Mouse (Mus musculus) liver, embryonic 15.5 days (tissue): ENCODE measurements around the gene Parpbp. TPM values are rescaled to one million over a fixed set of nuclear protein-coding genes. Genes with fewer than 3 reads are reported as not detected.

Experiments
- ATAC-seq: fragments of 200-750 bp; cut with Nextera tagmentation; 2 replicates; pipeline ENCODE4 v1.8.0; 2017; ENCODE audit warnings: moderate number of reproducible peaks, mild to moderate bottlenecking, moderate library complexity; ENCODE audit not compliant: insufficient read depth
- H3K27ac ChIP-seq: fragments of 300-500 bp; sonication (generic); replicated peaks from 2 replicates; pipeline ENCODE4 v1.5.1; 2015; ENCODE audit warnings: mild to moderate bottlenecking, inconsistent platforms
- H3K27me3 ChIP-seq: fragments of 300-500 bp; sonication (generic); 2 replicates; pipeline ENCODE4 v1.6.1; 2015; ENCODE audit warnings: mild to moderate bottlenecking, inconsistent platforms
- H3K36me3 ChIP-seq: fragments of 300-500 bp; sonication (generic); replicated peaks from 2 replicates; pipeline ENCODE4 v1.6.1; 2015; ENCODE audit warnings: moderate library complexity, mild to moderate bottlenecking, inconsistent platforms
- H3K4me1 ChIP-seq: fragments of 300-500 bp; sonication (generic); replicated peaks from 2 replicates; pipeline ENCODE4 v1.6.1; 2015; ENCODE audit warnings: inconsistent platforms
- H3K4me2 ChIP-seq: fragments of 300-500 bp; sonication (generic); 2 replicates; pipeline ENCODE4 v1.6.1; 2015; ENCODE audit warnings: moderate library complexity, mild to moderate bottlenecking, inconsistent platforms
- H3K4me3 ChIP-seq: fragments of 300-500 bp; sonication (generic); replicated peaks from 2 replicates; pipeline ENCODE4 v1.5.1; 2015; ENCODE audit warnings: mild to moderate bottlenecking, inconsistent platforms
- H3K9ac ChIP-seq: fragments of 300-500 bp; sonication (generic); 2 replicates; pipeline ENCODE4 v1.6.1; 2015; ENCODE audit warnings: moderate library complexity, mild to moderate bottlenecking, inconsistent platforms
- H3K9me3 ChIP-seq: fragments of 300-500 bp; sonication (generic); replicated peaks from 2 replicates; pipeline ENCODE4 v1.6.1; 2016; ENCODE audit warnings: inconsistent platforms
- WGBS: fragments of 180-500 bp; shearing (Covaris S2); methylation state at CpG from one replicate; pipeline ENCODE4 v1.1.7; 2015; ENCODE audit warnings: mixed read lengths; ENCODE audit not compliant: insufficient replicate concordance; 5-methylcytosine and 5-hydroxymethylcytosine counted together
- polyA plus RNA-seq: library from polyadenylated mRNA; unstranded; fragments of >200 nt; fragmentation: Nextera tagmentation; extraction: Ambion mirVana; gene quantifications from 2 replicates; pipeline ENCODE4 v1.2.1, GENCODE M21; 2015

The Parpbp gene
- polyA plus RNA-seq: 12.3 and 12.8 TPM in 2 replicates

DNA sequence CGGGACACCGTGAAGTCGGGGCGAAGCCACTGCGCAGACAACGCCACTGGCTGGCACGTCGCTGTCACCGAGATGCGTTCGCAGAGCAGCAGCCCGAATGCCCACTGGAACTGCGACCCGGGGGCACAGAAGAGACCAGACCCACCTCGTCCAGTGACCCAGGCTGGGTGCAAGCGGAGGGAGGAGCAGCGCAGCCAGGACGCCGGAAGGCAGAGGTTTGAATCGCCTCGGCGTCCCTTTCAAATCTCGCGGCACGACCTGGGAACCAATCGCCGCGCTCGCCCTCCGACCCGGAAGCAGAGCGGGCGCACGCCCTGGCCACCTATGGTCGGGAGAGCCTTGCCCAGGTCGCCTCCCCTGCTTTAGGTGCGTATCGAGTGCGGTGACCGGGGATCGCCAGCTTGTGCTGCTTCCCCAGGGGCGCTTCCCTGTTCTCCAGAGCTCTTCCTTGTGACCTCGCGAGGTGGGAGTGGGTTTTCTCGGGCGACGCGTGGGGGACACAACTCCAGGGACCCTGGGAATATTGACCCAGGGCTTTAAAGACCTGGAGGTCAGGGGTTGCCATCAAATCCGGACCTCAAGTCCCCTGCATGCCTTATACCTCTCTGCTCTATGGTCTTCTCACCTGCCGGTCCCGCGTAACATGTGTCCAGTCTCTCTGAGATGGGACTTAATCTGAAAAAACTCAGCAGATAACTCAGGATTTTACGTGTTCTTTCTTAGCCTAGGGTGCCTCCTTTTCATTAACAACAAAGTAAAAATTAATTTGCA, at the start of gene Parpbp, which contains the start of gene Nup37:
Gene Parpbp (minus strand): TSS at position 235 of the 771 bp plus-strand sequence.
Gene Nup37 (plus strand): TSS at position 286 of the 771 bp plus-strand sequence.
- Histone ChIP-seq H3K4me1 (peaks cover 28% of the 10 kb centered on the region), H3K4me2 (peak within 1 kb of the TSS; percentile 76), H3K9me3 (no peaks in the 10 kb centered on the region), H3K27ac (peak within 1 kb of the TSS; percentile 81), H3K4me3 (peak within 1 kb of the TSS; percentile 96), H3K36me3 (peaks cover 39% of the 10 kb centered on the region), H3K27me3 (no peaks in the 10 kb centered on the region), H3K9ac (peak within 1 kb of the TSS; percentile 88)
- ATAC-seq: peak; percentile 99
- WGBS: under 1% methylated on average over 53 of the region's 53 CpGs

DNA sequence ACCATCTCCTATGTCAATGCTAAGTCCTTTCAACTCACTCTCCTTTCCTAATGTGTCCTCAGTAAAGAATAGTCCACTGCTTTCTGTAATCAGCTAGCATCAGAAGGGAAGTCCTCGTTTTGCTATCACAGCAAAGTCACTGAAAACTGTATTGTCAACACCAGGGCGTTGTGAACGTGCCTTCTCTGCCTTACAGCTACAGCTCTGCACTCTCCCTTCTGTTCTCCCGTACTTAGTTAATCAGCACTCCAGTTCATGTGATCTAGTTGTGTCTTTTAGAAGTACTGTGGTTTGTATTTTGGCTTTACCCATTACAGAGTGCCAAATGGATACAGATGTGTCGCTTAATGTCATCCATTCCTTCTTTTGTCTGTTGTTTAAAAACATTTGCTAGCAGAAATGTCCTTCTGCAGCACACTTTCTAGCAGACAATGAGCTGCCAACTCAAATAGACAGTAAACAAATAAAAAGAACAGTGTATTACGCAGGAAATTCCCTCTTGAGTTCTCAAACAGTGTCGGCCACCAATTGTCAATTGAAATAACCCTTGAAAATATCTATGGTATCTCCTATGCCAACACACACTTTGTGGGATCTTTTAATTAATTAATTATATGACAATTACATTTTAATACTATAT, 20.8 kb upstream of the Parpbp start:
- Histone ChIP-seq H3K27ac (no peak overlapping the region), H3K4me2 (no peak overlapping the region)
- no peak for ATAC-seq

DNA sequence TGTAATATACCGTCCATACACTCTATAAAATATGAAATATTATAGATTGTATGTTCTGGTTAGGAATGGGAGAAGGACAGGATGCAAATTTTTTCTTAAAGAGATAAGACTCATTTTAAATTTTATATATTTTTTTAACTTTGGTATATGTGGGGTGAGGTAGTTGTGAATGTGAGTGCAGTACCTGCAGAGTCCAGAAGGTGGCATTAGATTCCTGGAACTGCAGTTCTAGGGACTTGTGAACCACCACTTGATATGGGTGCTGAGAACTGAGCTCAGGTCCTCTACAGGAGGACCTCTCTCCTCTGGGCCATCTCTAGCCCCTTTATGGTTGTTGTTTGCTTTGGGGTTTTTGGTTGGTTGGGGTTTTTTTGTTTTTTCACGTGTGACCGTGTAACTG, 19.4 kb upstream of the Parpbp start:
- WGBS: 86% methylated on average over 3 of the region's 3 CpGs
- ATAC-seq: no peak
- H3K4me2 ChIP-seq: no peak overlapping the region
- no peak overlapping the region for H3K27ac ChIP-seq
- H3K36me3 ChIP-seq: peaks cover 32% of the 10 kb centered on the region
- H3K9me3 ChIP-seq: no peaks in the 10 kb centered on the region
- H3K27me3 ChIP-seq: no peaks in the 10 kb centered on the region
- no peaks in the 10 kb centered on the region for H3K4me1 ChIP-seq
- no peak overlapping the region for H3K4me3 ChIP-seq
- H3K9ac ChIP-seq: no peak overlapping the region

More for the DNA sequence above, 20.8 kb upstream of the Parpbp start:
- no peak overlapping the region for H3K4me3 ChIP-seq
- no peaks in the 10 kb centered on the region for H3K27me3 ChIP-seq
- H3K36me3 ChIP-seq: peaks cover 25% of the 10 kb centered on the region
- H3K9me3 ChIP-seq: no peaks in the 10 kb centered on the region
- WGBS: 70% methylated on average over 7 of the region's 7 CpGs
- no peaks in the 10 kb centered on the region for H3K4me1 ChIP-seq
- no peak overlapping the region for H3K9ac ChIP-seq

DNA sequence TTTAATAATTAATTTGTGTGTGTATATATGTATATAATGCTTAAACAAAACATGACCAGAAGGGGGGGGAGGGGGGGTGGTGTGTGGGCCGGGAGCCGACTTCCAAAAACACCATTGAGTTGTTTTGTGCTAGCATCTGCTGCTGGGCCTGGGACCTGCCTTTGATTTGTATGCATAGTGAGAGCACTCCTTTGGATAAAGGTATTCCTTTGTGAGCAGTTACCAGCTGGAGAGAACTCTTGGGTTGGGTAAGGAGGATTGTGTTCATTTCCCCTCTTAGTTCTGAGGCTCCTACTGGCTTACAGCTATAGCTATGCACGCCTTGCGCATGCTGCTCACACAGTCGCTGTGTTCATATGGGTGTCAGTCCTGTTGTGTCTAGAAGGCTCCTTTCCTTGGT, 15.9 kb upstream of the Parpbp start:
- H3K4me1 ChIP-seq: no peaks in the 10 kb centered on the region
- no peak overlapping the region for H3K4me2 ChIP-seq
- no peak overlapping the region for H3K27ac ChIP-seq
- no peak for ATAC-seq
- no peak overlapping the region for H3K9ac ChIP-seq
- H3K4me3 ChIP-seq: no peak overlapping the region
- H3K27me3 ChIP-seq: no peaks in the 10 kb centered on the region
- 75% methylated on average over 5 of the region's 5 CpGs for WGBS
- H3K36me3 ChIP-seq: peaks cover 52% of the 10 kb centered on the region
- no peaks in the 10 kb centered on the region for H3K9me3 ChIP-seq

DNA sequence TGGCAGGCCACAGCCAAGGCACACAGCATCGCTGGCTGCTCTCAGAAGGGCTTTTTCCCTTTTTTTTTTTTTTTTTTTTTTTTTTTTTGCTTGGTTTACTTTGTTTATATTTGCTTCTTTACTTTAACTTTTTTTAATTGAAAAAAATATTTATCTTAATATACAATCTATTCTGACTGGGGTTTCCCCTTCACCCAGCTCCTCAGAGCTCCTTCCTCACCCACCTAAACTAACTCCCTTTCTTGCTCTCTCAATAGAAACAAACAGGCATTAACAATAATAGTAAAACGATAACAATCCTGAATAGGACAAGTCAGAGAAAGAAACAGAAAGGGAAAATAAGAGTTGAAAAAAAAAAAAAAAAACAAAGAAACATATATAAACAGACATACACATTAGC, 15.4 kb upstream of the Parpbp start:
- Histone ChIP-seq H3K9me3 (no peaks in the 10 kb centered on the region), H3K4me1 (no peaks in the 10 kb centered on the region), H3K4me2 (no peak overlapping the region), H3K9ac (no peak overlapping the region), H3K27ac (no peak overlapping the region), H3K36me3 (peaks cover 54% of the 10 kb centered on the region), H3K4me3 (no peak overlapping the region), H3K27me3 (no peaks in the 10 kb centered on the region)
- no peak for ATAC-seq
- WGBS: 83% methylated on average over 2 of the region's 2 CpGs

DNA sequence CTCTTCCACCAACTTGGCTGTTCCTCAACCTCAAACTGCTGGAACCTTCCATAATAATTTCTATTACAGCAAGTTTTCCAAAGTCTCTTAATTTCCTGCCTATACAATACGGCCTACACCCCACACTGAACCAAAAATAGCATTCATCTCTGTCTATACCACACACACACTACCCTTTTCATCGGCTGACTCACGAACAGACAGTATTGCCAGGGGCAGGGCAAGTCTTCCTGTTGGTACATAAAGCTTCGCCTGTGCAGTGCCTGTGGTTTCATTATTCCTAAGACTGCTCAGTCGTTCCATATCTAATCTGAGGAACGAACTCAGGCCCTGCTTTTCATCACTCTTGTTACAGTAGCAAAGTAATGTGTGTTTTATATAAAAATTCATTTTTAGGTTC, 4.9 kb upstream of the Parpbp start:
- H3K9ac ChIP-seq: no peak overlapping the region
- H3K36me3 ChIP-seq: peaks cover 60% of the 10 kb centered on the region
- H3K27ac ChIP-seq: no peak overlapping the region
- H3K4me2 ChIP-seq: no peak overlapping the region
- H3K9me3 ChIP-seq: no peaks in the 10 kb centered on the region
- H3K4me1 ChIP-seq: peaks cover 9% of the 10 kb centered on the region
- H3K27me3 ChIP-seq: no peaks in the 10 kb centered on the region
- WGBS: 74% methylated on average over 6 of the region's 6 CpGs
- no peak for ATAC-seq
- H3K4me3 ChIP-seq: no peak overlapping the region

DNA sequence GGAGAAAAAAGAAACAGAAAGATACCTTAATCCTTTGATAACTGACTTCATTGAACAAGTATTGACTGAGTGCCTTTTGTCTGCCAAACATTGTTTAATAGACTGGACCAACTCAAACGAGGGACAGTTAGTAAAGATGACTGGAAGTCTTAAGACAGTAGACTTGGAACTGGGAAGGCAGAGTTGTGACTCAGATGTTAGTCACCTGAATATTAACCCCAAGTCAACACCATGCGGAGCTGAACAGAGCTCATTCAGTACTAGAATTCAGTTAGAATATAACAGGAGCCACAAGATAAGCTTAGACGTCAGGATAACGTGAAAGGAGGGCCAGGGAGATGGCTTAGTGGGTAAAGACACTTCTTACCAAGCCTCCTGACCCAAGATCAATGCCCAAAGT, 3.6 kb upstream of the Parpbp start:
- H3K27ac ChIP-seq: no peak overlapping the region
- peaks cover 58% of the 10 kb centered on the region for H3K36me3 ChIP-seq
- H3K4me1 ChIP-seq: peaks cover 17% of the 10 kb centered on the region
- no peak for ATAC-seq
- H3K4me2 ChIP-seq: no peak overlapping the region
- H3K27me3 ChIP-seq: no peaks in the 10 kb centered on the region
- 67% methylated on average over 4 of the region's 4 CpGs for WGBS
- no peak overlapping the region for H3K9ac ChIP-seq
- no peaks in the 10 kb centered on the region for H3K9me3 ChIP-seq
- no peak overlapping the region for H3K4me3 ChIP-seq

DNA sequence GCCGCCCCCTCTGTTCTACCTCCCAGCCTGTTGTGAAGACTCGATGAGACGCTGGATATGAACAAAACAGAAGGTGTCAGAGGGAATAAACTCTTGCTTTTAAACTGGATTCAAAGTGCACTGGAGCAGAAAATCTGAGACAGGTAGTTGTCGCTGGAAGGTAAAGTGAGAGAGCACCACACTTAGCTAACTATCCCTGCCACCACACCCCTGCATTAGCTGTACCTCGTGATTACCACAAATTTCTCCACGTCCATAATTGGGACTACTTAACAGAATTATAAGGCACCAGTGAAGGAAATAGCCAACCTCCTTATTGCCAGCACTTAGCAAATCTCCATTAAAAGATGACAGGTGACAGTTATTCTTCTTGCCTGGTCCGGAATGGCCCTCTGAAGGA, 554 bp downstream of the Parpbp start:
- Histone ChIP-seq H3K4me1 (peaks cover 28% of the 10 kb centered on the region), H3K9me3 (no peaks in the 10 kb centered on the region), H3K27me3 (no peaks in the 10 kb centered on the region), H3K4me2 (peak overlapping the region; percentile 76), H3K36me3 (peaks cover 32% of the 10 kb centered on the region), H3K9ac (peak overlapping the region; percentile 88), H3K4me3 (peak overlapping the region; percentile 96), H3K27ac (peak overlapping the region; percentile 81)
- ATAC-seq: peak; percentile 35
- 16% methylated on average over 7 of the region's 7 CpGs for WGBS

DNA sequence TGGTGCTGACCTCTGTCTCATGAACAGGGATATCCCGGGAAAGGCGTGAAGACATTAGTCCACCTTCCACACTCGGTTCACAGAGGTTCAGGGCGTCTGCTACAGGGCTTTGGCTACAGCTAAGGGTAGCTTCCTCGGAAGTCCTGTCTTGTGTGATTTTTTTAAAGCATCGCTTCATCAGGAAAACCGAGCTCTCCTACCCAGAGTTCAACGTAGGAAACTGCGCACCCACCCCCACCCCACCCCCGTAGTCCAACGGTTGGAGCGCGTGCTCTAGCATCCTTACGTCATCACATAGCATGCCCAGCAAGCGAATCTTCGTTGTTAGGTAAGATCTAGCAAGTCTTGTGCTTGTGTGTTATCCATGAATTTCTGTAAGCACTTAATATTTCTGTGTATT, 11.1 kb downstream of the Parpbp start:
- Histone ChIP-seq H3K4me1 (no peaks in the 10 kb centered on the region), H3K4me2 (no peak overlapping the region), H3K9me3 (no peaks in the 10 kb centered on the region), H3K4me3 (no peak overlapping the region), H3K27me3 (no peaks in the 10 kb centered on the region), H3K36me3 (peaks cover 37% of the 10 kb centered on the region), H3K9ac (no peak overlapping the region), H3K27ac (no peak overlapping the region)
- no peak for ATAC-seq
- 91% methylated on average over 16 of the region's 16 CpGs for WGBS

DNA sequence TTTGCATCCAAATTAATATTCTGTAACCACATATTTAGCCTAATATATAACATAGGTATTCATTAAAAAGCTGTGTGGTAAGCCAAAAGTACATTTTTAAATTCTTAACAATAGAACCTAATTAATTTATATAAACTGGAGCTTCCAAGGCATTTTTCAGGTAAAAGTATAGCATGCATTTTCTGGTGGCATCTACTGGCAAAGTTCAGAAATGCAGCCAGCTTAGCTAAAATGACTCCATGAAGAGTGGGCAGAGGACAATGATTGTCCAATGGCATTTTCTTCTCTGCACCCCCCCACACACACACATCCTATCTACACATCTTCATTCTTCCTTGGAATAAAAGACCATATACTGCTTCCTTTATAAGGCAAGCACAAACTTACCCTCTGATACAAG, 27.0 kb downstream of the Parpbp start:
- Histone ChIP-seq H3K4me1 (no peaks in the 10 kb centered on the region), H3K27ac (no peak overlapping the region), H3K4me2 (no peak overlapping the region), H3K9ac (no peak overlapping the region), H3K4me3 (no peak overlapping the region), H3K36me3 (peaks cover 48% of the 10 kb centered on the region), H3K27me3 (no peaks in the 10 kb centered on the region), H3K9me3 (no peaks in the 10 kb centered on the region)
- ATAC-seq: no peak

DNA sequence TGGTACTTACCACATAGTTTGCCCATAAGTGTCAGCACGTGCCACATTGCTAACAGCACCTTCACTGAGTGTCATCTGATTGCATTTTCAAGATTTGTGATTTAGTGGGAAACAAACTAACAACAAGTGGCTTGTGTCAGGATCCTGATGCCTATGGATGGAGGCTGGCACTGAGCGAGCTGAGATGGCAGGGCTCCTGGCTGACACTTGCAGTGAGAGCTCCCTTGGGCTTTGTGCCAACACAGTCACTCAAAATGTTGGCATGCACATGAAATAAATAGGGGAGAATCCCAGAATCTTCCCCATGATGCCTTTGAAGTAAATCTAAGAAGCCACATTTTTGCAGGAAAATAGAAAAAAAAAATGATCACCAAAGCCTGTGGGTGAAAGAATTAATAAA, 33.5 kb downstream of the Parpbp start:
- Histone ChIP-seq H3K4me3 (no peak overlapping the region), H3K4me2 (no peak overlapping the region), H3K27ac (no peak overlapping the region), H3K27me3 (no peaks in the 10 kb centered on the region), H3K9me3 (no peaks in the 10 kb centered on the region), H3K36me3 (peaks cover 45% of the 10 kb centered on the region), H3K4me1 (no peaks in the 10 kb centered on the region), H3K9ac (no peak overlapping the region)
- no peak for ATAC-seq
- WGBS: 67% methylated on average over 2 of the region's 2 CpGs
